Mouse (Mus musculus): ENCODE results near the gene Lrp2.

DNA sequence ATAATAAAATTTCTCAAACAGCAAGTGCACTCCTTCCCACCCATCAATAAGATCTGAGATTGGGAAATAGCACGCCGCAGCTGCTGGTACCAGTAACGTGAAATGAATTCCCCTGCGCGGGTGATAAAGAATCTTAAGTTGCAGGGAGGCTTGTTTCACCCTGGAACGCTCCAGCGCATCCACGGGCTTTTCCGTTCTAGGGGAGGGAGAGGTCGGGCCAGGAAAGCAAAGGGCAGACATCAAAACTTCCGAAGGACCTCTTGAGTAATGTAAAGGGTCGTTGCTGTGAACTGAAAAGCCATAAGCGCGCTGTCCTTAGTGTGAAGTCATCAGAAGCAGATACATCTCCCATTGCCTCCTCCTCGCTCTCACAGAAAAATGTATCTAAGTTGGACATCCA is 26.5 kb downstream of the Lrp2 start:
- TF ChIP-seq CTCF (IDR thresholded peaks at IDR 0.05; ENCODE audit: insufficient read depth, low read depth, low read length) (no peak), POLR2A (IDR thresholded peaks at IDR 0.05; ENCODE audit: insufficient read depth, low read depth, low read length) (no peak)
